Mouse (Mus musculus) embryonic facial prominence, embryonic 11.5 days (tissue): ENCODE data around the gene Nedd9. TPM values are rescaled to one million over a fixed set of nuclear protein-coding genes. Genes with fewer than 3 reads are reported as not detected.

ENCODE experiments used
- ATAC-seq: fragments of 200-750 bp; cut with Nextera tagmentation; replicated peaks from 2 replicates; pipeline ENCODE4 v1.8.0; 2017; ENCODE audit warnings: low read depth; ENCODE audit not compliant: insufficient number of reproducible peaks, low FRiP score, low TSS enrichment
- DNase-seq: peaks from one replicate; pipeline ENCODE4 v3.0.0-alpha.2; 2015; ENCODE audit warnings: low spot score
- H3K27ac ChIP-seq: fragments of 300-500 bp; sonication (generic); replicated peaks from 2 replicates; pipeline ENCODE4 v1.5.1; 2014; ENCODE audit warnings: mild to moderate bottlenecking, low read depth, low read length, control low read depth
- H3K27me3 ChIP-seq: fragments of 300-500 bp; sonication (generic); 2 replicates; pipeline ENCODE4 v1.6.1; 2014; ENCODE audit warnings: mild to moderate bottlenecking, low read length, moderate library complexity, mixed read lengths; ENCODE audit not compliant: control insufficient read depth, insufficient read depth
- H3K36me3 ChIP-seq: fragments of 300-500 bp; sonication (generic); replicated peaks from 2 replicates; pipeline ENCODE4 v1.6.1; 2014; ENCODE audit warnings: low read depth, mild to moderate bottlenecking, low read length, moderate library complexity, mixed read lengths; ENCODE audit not compliant: control insufficient read depth, insufficient read depth
- H3K4me1 ChIP-seq: fragments of 300-500 bp; sonication (generic); 2 replicates; pipeline ENCODE4 v1.6.1; 2014; ENCODE audit warnings: low read length, mixed read lengths; ENCODE audit not compliant: control insufficient read depth, insufficient read depth
- H3K4me2 ChIP-seq: fragments of 300-500 bp; sonication (generic); 2 replicates; pipeline ENCODE4 v1.6.1; 2014; ENCODE audit warnings: low read depth, mild to moderate bottlenecking, control low read depth, low read length, moderate library complexity
- H3K4me3 ChIP-seq: fragments of 300-500 bp; sonication (generic); 2 replicates; pipeline ENCODE4 v1.5.1; 2014; ENCODE audit warnings: low read depth, low read length, control low read depth
- H3K9ac ChIP-seq: fragments of 300-500 bp; sonication (generic); replicated peaks from 2 replicates; pipeline ENCODE4 v1.6.1; 2014; ENCODE audit warnings: mild to moderate bottlenecking, control low read depth, low read length
- H3K9me3 ChIP-seq: fragments of 300-500 bp; sonication (generic); replicated peaks from 2 replicates; pipeline ENCODE4 v1.6.1; 2016; ENCODE audit warnings: mild to moderate bottlenecking, low read length, inconsistent platforms, mixed read lengths; ENCODE audit not compliant: control insufficient read depth
- WGBS: fragments of 180-500 bp; shearing (Covaris S2); extraction: QIAGEN DNeasy Blood & Tissue Kit; methylation state at CpG from one replicate; pipeline ENCODE4 v1.1.7; 2014; 5-methylcytosine and 5-hydroxymethylcytosine counted together
- polyA plus RNA-seq: library from polyadenylated mRNA; unstranded; fragments of >200 nt; fragmentation: Nextera tagmentation; extraction: Ambion mirVana; gene quantifications from 2 replicates; pipeline ENCODE4 v1.2.1, GENCODE M21; 2014

The Nedd9 gene
- polyA plus RNA-seq, 1 experiment from 2014 or later: 20.1 TPM

GRCm38 (mm10) chr13:41431795-41432194 is 55.4 kb downstream of the Nedd9 start:
- 60% methylated on average over 3 of the region's 3 CpGs for WGBS
- H3K4me3 ChIP-seq: no peak overlapping the region
- H3K4me2 ChIP-seq: no peak overlapping the region
- H3K27me3 ChIP-seq: no peaks in the 10 kb centered on the region
- H3K4me1 ChIP-seq: no peaks in the 10 kb centered on the region
- H3K36me3 ChIP-seq: no peaks in the 10 kb centered on the region
- ATAC-seq (no peak), DNase-seq (no peak)
- H3K9ac ChIP-seq: no peak overlapping the region
- H3K9me3 ChIP-seq: no peaks in the 10 kb centered on the region
- H3K27ac ChIP-seq: no peak overlapping the region

- ATAC-seq (no peak), DNase-seq (no peak)
- Histone ChIP-seq H3K9me3 (no peaks in the 10 kb centered on the region), H3K4me1 (no peaks in the 10 kb centered on the region), H3K4me3 (no peak overlapping the region), H3K9ac (no peak overlapping the region), H3K36me3 (no peaks in the 10 kb centered on the region), H3K4me2 (no peak overlapping the region), H3K27me3 (no peaks in the 10 kb centered on the region), H3K27ac (no peak overlapping the region)
- 81% methylated on average over 3 of the region's 3 CpGs for WGBS
These were observed 60.1 kb downstream of the Nedd9 start for GRCm38 (mm10) chr13:41427046-41427445.

DNA sequence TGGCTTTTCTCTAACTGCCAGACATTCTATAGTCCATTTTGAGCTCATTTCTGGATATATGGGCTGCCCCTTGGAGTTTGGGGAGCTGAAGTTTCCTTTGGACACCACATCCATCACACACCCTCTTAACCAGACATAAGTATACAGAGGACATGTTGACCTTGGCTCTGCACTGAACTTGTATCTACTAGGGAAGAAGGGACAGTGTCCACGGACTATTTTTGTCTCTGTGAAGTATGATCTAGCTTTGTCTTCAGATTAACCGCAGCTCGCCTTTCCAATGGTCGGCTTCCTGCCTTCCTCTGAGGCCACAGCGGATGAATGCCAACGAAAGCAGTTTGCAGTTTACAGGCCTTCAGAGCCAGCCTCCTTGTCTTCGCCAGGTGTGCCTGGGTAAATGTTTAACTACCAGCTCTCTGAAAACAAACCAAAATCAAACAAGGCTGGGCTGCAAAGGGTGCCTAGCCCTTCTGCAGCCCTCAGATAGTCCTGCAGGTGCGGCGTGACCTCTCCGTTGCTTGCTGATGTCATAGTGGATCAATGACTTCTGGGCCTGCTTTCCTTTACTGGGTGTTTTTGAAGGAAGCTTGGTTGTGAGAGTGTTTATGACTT is 63.6 kb downstream of the Nedd9 start:
- no peaks in the 10 kb centered on the region for H3K36me3 ChIP-seq
- 85% methylated on average over 10 of the region's 10 CpGs for WGBS
- no peaks in the 10 kb centered on the region for H3K27me3 ChIP-seq
- H3K4me3 ChIP-seq: no peak overlapping the region
- ATAC-seq (no peak), DNase-seq (no peak)
- no peak overlapping the region for H3K9ac ChIP-seq
- no peaks in the 10 kb centered on the region for H3K9me3 ChIP-seq
- H3K4me2 ChIP-seq: no peak overlapping the region
- no peaks in the 10 kb centered on the region for H3K4me1 ChIP-seq
- H3K27ac ChIP-seq: no peak overlapping the region

- no peaks in the 10 kb centered on the region for H3K9me3 ChIP-seq
- H3K4me2 ChIP-seq: no peak overlapping the region
- ATAC-seq (no peak), DNase-seq (no peak)
- no peak overlapping the region for H3K27ac ChIP-seq
- H3K36me3 ChIP-seq: no peaks in the 10 kb centered on the region
- no peak overlapping the region for H3K9ac ChIP-seq
- H3K27me3 ChIP-seq: no peaks in the 10 kb centered on the region
- H3K4me3 ChIP-seq: no peak overlapping the region
- no peaks in the 10 kb centered on the region for H3K4me1 ChIP-seq
- 81% methylated on average over 5 of the region's 5 CpGs for WGBS
These were observed 64.6 kb downstream of the Nedd9 start for GRCm38 (mm10) chr13:41422581-41422980.

- H3K4me1 ChIP-seq: no peaks in the 10 kb centered on the region
- no peak for ATAC-seq
- no peak overlapping the region for H3K27ac ChIP-seq
- H3K9me3 ChIP-seq: no peaks in the 10 kb centered on the region
- no peaks in the 10 kb centered on the region for H3K27me3 ChIP-seq
- no peak overlapping the region for H3K4me3 ChIP-seq
- no peak overlapping the region for H3K9ac ChIP-seq
- H3K4me2 ChIP-seq: no peak overlapping the region
- WGBS: 77% methylated on average over 4 of the region's 4 CpGs
- no peaks in the 10 kb centered on the region for H3K36me3 ChIP-seq
- DNase-seq: no peak
These were observed 66.8 kb downstream of the Nedd9 start for GRCm38 (mm10) chr13:41420376-41420775.

- Histone ChIP-seq H3K4me2 (no peak overlapping the region), H3K27me3 (no peaks in the 10 kb centered on the region), H3K27ac (no peak overlapping the region), H3K4me3 (no peak overlapping the region), H3K4me1 (no peaks in the 10 kb centered on the region), H3K9ac (no peak overlapping the region), H3K36me3 (no peaks in the 10 kb centered on the region), H3K9me3 (no peaks in the 10 kb centered on the region)
- no peak for DNase-seq
- 83% methylated on average over 13 of the region's 13 CpGs for WGBS
- ATAC-seq: no peak
These were observed 68.8 kb downstream of the Nedd9 start for GRCm38 (mm10) chr13:41418198-41418869.

DNA sequence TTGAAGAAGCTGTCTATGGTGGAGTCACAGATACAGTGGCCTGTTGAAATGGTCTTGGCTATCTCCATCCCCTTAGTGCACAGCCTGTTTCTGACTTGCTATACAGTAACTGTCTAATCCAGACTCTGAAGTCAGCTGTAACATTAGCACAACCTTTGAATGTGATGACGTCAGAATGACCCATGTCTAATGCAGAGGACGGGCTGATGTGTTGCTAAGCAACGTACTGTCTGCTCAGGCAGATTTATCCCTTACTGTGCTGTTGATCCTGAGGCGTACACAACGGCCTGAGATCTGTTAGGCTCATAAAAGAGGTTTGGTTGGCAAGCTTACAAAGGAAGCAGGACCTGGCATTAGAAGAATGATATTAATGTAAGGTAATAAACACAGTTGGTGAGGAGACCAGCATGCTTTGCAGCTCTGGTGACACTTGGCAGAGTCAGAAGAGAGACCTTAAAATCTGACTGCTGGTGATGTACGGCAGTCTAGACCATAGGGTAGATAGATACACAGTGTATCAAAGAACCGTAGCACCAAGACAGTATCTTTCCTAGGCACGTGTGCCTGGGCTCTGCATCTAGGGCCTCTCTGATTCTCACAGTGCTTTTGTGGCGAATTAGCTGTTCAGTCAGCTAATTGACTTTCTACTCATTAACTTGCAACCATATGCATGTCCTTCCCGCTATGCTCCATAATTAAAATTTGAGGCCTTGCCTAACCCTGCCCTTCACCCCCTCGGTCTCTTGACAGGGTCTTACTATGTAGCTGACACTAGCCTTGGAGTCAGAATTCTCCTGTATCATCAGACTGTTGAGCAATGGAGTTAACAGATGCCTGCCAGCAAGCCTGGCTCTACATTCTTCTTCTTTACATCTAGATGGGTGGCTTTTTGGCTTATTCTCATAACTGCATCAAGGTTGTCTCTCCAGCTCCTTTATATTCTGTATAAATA is 70.8 kb downstream of the Nedd9 start:
- WGBS: 86% methylated on average over 11 of the region's 11 CpGs
- DNase-seq: peak; percentile 13
- no peaks in the 10 kb centered on the region for H3K27me3 ChIP-seq

More for the DNA sequence above, 70.8 kb downstream of the Nedd9 start:
- Histone ChIP-seq H3K4me2 (no peak overlapping the region), H3K36me3 (no peaks in the 10 kb centered on the region), H3K9me3 (no peaks in the 10 kb centered on the region), H3K27ac (no peak overlapping the region), H3K4me3 (no peak overlapping the region), H3K9ac (no peak overlapping the region), H3K4me1 (no peaks in the 10 kb centered on the region)
- no peak for ATAC-seq
